Mouse (Mus musculus): ENCODE data around the gene Rgl1.
"Not testable (repeated sequence)": the region's sequence is repeated elsewhere in the genome, so short reads cannot be mapped to it uniquely, and the experiment has no call there.

Gene Rgl1

DNA sequence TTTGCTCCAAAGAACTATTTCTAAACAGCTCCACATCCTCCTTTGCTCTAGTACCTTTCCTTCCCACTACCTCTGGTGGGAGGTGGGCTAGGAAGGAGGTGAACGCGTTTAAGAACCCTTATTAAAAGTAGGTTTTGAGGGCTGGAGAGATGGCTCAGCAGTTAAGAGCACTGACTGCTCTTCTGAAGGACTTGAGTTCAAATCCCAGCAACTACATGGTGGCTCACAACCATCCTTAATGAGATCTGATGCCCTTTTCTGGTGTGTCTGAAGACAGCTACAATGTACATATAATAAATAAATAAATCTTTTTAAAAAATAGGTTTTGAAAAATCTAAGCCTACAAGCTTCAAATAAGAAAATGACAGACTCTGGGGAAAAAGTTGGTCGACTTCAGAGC is 19.3 kb upstream of the Rgl1 start:
- DNase-seq (ENCODE audit: low spot score), result not testable (repeated sequence)

DNA sequence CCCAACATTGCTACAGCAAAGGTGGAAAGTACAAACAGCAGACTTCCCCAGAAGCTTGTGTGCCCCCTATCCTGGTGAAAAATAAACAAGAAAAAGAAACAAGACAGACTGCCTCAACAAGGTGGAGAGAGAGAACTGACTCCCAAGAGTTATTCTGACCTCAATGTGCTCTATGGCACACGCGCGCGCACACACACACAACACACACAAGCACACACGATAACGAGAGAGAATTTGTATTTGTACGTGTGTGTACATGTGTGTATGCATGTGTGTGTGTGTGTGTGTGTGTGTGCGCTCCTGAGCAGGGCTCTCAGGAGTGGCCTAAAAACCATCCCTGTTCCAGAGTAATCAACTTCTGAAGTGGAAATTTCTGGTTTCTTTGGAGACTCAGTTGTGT is 18.5 kb upstream of the Rgl1 start:
- DNase-seq (ENCODE audit: low spot score), result no peak

DNA sequence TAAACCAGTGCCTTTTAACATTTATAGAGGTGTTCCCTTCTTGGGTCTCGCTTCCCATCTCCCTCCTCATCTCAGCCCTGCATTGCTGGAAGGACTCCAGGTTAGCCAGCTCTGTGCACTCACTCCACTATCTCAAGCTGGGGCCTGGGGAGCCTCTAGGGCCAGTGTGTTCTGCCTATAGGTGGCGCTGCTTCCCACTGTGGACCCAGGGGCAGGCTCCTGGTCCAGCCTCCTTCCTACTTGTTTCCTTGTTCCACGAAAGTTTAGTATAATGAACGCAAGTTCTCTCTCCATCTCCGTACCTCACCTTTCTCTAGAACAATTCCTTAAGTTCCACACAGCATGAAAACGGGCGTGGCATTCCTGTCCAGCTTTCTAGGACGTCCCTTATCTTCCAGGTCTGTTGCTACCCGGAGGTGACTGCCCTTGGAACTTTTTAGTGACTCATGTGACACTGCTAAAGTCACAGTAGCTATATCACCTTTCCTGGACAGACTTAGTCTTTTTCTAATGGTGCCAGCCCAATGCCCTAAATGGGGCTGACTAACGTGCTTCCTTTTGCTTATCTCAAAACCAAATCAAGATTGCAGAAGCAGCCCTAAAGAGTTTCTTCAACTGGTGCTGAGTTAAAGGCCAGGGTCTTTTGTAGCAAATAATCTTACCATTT is 13.1 kb upstream of the Rgl1 start:
- peak; percentile 80 for DNase-seq (ENCODE audit: low spot score)

DNA sequence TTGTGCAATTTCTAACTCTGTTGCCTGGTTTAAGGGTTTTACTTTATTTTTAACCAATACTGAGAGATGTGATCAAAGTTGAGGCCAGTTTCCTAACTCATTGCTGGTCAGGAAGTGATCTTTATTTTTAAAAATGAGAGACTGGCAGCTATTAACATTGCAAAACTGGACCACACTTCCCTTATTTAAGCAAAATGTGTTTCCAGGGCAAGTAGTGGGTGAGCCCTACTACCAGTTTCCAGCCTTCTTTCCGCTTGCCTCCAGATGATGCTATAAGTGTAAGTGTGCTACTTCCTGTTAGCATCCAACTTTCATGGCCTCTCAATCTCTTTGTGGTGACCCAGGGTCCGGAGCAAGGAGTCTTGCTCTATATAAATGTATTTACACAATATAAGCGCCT is 8.4 kb upstream of the Rgl1 start:
- not testable (repeated sequence) for DNase-seq (ENCODE audit: low spot score)

DNA sequence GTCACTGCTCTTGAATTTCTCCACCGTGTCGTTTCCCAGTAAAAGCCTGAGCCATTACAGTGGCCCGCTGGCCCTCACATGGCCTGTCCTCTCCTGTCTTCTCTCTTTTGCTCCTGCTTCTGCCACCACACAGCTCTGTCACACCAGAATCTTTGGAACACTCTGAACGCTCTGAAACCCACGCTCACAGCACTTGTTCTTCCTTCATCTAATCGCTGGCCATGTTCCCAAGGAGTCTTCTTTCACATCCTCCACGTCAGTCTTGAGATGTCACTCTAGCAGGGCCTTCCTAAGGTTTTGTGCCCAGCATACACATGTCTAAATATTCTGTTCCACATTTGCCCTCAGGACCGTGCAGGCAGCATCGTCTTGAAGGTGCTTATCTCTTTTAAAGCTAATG is 4.9 kb upstream of the Rgl1 start:
- DNase-seq (ENCODE audit: low spot score), result peak; percentile 41

DNA sequence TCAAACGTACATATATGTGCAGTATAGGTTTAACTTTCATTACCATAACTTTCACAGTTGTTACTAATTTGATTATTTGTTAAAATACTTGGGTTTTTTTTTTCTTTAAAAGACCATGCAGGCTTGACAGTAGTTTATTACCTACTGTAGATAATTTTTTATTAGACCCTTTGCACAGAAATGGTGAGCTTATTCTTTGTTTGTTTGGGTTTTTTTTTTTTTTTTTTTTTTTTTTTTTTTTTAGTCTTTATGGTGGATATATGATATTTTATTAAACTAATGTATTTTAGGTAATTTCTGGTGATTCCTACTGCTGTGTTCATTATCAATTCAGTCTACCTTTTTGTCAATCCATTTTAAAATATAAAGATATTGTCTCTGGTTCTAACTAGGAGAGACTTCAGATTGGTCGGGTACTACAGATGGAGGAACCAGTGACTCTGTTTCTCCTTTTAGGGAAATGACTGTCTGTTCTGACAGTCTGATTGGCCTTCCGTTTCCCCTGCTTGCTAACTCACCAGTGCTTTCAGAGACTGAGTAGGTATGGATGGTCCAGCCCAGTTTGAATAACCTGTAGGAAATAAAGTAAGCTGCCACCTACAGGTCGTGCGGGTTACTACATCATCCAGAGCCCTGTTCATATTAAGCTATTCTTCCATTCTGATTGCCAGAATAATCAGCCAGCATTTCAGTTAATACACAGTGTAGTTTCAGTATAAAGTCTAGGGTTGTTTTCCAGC is 1.8 kb upstream of the Rgl1 start:
- peak; percentile 93 for DNase-seq (ENCODE audit: low spot score)

DNA sequence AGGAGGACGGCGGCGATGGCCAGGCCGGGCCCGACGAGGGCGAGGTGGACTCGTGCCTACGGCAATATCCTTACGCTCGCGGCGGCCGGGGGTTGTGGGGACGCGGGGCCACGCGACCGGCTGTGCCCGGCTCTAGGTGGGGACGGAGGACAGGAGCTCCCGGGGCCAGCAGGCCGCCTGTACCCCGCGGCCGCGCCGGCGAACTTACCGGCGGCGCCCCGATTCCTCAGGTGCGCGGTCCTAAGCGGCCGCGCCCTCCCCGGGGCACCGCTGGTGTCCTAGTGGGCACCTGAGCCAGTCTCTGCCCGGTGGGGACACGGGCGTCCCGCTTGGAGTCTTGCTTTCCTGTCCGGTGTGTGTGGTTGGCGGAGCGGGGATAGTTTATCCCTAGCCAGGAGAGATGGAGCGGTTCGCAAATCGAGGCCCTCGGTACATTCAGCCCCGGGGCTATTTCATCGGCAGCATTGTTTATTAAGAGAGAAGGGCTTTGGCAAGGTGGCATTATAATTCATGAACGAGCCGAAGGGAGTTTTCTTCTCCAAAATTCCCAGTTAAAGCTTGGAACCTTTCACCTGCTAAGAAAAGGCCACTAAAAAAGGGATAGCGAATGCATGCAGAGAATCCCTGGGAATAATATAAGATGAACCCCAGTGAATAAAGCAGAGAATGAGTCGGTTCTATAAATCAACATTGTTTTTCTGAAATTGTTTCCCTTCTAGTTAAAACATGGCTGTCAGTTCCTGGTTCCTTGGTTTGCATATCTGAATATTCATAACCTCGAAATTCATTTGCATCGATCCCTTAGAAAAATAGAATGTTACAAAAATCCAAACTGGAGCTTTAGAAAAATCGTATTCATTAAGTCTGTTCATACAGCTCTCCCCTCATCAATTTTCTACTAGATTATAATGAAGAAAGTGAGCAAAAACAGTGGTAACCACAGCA is 925 bp upstream of the Rgl1 start:
- DNase-seq (ENCODE audit: low spot score), result no peak

DNA sequence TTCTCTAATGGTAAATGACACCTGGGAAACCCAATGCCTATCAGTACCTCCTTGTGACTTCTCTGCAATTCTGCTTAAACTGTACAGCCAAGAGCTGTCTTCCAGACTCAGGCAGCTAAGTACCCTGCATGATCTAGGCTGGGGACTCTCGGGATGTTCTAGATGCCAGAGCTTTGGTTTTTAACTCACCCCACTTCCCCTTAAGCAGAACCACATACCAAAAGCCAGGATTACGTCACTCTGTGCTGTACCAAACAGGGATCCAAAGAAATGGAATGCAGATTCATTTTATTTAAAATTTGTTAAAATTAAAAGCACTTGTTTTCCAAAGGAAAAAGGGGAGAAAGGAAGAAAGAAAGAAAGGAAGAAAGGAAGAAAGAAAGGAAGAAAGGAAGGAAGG is 4.4 kb downstream of the Rgl1 start:
- no peak for DNase-seq (ENCODE audit: low spot score)

DNA sequence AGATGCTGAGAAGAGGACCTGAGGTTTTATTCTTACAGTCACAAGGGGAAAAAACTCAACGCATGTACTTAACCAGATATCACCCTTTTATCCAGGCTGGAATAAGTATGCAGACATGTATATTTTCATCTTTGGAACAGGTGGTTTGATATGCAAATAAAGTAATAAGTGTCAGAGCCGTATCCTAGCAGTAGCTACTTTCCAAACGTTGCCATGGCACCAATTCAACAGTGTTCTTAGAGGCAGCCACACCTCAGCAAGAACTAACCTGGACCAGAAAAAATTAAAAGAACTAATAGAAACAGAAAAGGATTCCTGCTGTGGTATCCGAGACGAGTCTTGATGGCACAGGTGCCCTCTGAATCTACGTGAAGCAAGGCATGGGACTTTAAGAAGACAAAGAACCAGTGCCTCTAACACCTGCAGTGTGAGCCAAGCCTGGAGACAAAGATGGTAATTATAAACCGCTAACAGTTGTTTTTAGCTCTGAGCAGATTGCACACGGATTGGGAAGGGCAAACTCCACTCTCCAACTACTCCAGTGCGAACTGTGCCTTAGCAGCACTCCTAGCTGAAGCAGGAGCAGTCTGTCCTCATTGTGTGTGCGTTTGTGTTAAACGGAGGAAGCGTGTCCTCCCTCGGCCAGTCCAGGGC is 15.7 kb downstream of the Rgl1 start, which contains the start of gene Apobec4:
Gene Apobec4 (plus strand): TSS at position 240 of the 654 bp plus-strand sequence.
- DNase-seq (ENCODE audit: low spot score), result peak; percentile 58

DNA sequence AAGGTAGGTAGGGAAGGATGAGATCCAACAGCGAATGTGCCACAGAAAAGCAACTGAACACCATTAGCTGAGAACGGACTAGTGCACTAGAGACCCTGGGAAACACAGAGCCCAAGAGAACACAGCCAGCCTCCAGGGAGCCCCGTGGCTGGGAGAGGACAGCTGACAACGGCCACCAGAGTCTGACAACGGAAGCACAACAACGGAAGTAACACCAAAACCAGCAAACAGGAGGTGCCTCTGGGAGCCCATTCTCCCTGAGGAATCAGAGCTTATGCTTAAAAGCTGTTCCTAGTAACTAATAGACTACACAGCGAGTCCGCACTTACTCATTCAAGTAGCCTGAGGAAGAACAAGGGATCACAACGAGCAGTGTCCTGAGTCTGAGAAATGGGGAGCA is 16.9 kb downstream of the Rgl1 start:
- DNase-seq (ENCODE audit: low spot score), result no peak

DNA sequence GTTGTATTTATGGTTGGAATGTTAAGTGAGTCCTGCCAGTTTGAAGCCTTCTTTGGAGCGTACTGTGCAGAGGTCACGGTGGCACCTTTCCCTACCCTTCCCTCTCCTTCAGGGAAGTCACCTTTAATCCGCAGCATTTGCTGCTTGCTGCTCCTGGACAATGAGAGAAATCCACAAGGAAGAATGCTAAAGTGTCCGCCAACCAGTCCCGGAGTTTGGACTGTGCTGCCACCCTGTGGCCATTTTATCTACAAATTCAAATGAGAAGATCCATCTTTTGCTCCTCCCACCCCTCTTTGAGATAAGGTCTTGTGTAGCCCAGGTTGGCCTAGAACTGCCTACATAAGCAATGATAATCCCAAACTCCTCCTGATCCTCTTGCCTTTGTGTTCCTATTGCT is 19.7 kb downstream of the Rgl1 start:
- DNase-seq (ENCODE audit: low spot score), result peak; percentile 91

DNA sequence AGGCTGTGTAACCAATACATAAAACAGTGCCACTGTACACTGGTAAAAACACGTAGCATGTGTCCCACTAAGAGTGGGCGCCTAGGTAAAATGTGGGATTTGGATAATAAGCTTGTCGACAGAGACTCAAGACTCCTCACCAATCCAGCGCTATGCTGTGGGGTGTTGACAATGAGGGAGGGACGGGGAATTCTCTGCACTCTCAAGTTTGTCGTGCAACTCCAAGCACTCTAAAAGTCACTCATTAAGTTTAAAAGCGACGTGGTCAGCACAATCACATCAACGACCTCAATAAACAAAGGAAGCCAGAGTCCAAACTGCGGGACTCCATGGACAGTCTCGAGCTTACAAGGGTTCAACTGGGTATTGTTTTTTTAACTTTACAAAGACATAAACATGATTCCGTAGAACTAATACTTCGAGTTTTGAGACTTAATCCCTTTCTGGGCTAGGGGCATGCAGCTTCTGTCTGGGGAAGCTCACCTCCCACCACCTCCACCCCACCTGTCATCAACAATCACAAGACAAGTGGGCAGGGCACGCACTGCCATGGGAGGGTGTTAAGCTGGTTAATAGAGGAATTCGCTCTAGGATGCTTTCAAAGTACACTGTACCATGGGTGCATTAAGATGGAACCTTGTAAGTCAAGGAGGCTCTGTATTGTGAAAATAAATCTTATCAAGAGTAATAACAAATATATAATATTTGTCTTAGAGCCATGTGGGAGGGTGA is 22.9 kb downstream of the Rgl1 start:
- no peak for DNase-seq (ENCODE audit: low spot score)

DNA sequence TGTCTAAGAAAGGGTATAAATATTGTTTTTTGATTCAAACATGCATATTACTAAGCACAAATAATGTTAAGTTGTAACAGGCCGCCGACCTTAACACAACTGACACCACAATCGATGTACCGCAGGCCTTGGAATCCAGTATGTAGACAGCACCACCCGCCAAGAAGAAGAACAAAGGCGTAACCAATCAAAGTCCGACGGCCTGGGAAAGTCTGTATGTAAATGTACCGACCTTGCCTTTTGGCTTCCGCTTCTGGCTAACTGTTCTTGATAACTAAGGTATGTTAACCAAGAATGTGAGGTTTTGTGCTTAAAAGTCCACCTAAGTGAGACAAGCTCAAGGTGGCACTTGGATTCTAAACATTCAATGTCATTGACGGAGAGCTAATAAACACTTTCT is 26.8 kb downstream of the Rgl1 start:
- DNase-seq (ENCODE audit: low spot score), result no peak

DNA sequence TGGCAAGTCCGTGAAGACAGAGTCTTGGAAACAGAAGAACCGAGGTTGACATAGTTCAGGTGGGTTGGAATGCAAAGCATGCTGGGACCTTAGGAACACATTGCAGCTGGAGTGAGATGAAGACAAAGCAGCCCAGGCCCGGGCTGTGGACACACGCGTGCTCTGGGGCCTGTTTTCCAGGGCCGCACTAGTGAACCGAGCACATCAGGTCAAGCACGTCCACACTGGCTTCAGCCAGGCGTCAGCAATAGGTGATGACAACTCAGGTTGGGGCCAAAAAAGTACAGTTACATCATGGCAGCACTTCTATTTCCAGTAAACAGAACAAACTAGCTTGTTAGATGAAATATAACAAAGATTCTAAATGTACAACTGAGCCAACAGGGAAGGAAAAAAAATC is 27.4 kb downstream of the Rgl1 start:
- no peak for DNase-seq (ENCODE audit: low spot score)

DNA sequence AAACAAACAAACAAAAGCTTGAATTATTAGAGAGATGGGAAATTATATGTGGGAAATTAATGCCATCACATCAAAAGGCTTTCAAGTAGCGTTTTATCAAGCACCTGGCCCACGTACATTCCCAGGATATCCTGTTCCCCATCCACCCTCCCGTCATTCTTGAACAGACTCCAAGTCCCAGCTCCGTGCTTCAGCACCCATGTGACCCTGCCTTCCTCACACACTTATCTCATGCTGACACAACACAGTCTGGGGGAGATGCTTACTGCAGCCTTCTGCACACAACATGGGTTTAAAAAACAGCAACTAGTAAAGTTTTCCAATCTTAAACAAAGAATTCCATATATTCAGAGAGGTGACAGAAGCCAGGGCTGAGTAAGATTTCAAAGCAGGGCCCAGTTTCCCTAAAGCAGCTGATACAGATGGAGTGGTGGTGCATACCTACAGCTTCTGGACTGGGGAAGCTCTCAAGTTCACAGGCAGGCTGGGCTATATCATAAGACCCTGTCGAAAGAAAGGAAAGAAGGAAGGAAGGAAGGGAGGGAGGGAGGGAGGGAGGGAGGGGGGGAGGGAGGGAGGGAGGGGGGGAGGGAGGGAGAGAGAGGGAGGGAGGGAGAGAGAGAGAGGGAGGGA is 38.4 kb downstream of the Rgl1 start:
- DNase-seq (ENCODE audit: low spot score), result no peak

DNA sequence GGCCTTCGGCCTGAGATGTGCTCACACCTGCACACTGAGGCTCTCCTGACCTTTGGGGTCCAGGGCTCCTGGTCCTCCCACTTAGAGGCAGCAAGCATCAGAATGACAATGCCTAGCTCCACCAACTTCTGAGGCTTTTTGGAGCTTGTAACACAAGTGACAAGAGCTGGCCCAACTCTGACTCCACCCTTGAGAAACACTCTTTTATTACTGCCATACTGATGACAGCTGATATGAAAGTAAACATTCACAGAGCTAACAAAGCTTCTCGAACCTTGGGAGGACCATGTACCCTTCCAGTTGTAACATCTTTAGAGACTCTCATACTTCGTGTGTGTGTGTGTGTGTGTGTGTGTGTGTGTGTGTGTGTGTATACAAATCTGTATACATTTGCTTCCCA is 40.1 kb downstream of the Rgl1 start:
- no peak for DNase-seq (ENCODE audit: low spot score)

DNA sequence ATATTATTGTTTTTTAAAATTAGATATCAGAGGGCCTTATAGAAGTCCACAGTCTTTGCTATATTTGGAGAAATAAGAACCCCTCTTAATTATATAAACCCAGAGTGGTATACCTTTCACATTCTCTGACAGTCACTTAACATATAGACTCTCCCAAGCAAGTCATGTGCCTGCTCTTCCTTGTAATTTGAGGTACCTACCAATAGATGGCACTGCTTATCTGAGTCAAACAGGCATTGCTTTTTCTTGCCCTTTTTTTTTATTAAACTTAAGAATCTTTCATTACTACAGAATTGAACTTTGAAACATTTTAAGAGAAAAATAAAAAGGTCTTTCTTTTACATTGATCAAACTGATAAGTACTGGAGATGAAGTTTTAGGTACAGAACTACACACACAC is 41.9 kb downstream of the Rgl1 start:
- DNase-seq (ENCODE audit: low spot score), result no peak

DNA sequence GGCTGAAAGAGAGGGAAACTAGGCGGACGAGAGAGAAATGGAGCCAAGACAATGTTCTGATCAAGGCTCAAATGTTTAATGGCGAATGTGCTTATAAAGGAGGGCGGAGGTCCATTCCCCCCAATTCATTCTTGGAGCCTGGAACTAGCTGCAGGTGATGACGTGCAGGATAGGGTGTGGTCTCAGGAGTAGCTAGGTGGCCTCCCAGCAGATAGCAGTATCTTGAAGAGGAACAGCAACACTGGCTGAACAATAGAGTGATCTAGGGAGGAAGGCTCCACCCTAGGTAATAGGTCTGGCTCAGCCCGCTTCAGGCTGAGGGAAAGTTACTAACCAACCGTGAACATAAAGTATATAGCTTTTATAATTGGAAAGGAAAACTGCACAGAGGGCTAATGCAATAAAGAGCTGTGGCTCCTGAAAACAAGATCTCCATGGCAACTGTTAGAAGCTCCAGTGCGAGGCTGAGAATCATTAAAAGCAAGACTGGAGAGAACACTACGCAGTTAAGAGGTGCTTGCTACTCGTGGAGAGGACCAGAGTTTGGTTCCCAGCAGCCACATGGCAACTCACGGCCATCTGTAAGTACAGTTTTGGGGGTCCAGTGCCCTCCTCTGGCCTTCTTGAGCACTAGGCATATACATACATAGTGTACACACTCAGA is 44.5 kb downstream of the Rgl1 start:
- DNase-seq (ENCODE audit: low spot score), result no peak

DNA sequence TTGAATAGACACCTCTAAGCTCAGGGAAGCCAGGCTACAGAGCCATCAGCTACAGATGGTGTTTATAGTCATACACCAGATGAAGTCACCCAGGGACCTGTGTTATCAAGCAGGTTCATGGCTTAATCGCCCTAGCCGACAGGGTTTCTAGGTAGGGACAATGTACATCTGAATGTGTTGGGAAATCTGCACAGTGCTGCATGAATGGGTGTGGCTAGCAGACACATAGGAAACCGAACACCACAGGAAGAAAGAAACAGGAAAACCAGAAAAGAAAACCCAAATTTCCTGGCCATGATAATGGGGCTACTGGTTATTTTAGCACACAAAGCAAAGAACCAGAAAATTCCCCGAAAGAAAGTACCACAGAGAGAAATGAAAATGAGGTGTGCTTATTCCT is 45.2 kb downstream of the Rgl1 start:
- no peak for DNase-seq (ENCODE audit: low spot score)

DNA sequence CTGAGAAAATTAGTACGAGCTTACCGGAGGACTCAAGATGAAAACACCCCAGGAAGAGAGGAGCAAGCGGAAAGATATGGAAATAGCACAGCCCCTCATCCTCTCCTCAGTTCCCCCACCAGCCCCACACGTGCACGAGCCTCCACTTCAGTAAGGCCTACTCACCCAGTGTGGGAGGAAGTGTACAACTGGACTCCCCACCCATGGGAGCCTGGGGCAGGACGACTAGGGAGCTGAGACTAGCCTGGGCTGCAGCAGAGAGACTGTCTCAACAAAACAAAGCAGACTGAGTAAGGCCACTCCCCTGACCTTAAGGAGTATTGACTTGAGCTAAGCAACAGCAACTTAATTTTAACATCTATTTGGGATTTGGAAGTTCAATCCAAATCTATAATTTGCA is 48.0 kb downstream of the Rgl1 start:
- no peak for DNase-seq (ENCODE audit: low spot score)
